Mouse (Mus musculus): ENCODE data around the gene Srsf3. TPM values are rescaled to one million over a fixed set of nuclear protein-coding genes. Genes with fewer than 3 reads are reported as not detected.
A peak's percentile ranks its signal among the peaks of the same experiment; 100 is the strongest.

Srsf3 gene
- polyA plus RNA-seq, 1 experiment from 2014 or later, result 1,031 TPM

- WGBS, result 1% methylated on average over 21 of the region's 21 CpGs
- Histone ChIP-seq H3K4me1 (ENCODE audit: control insufficient read depth, insufficient read depth, low read length) (peaks cover 3% of the 10 kb centered on the region), H3K4me3 (ENCODE audit: low read depth, low read length) (no peak overlapping the region), H3K4me2 (ENCODE audit: low read depth, low read length) (peak overlapping the region; percentile 13), H3K9me3 (replicated peaks; ENCODE audit: control insufficient read depth, low read length) (no peaks in the 10 kb centered on the region), H3K27me3 (ENCODE audit: control insufficient read depth, insufficient read depth, low read length) (peaks cover 14% of the 10 kb centered on the region; the same call in 1 of the 2 replicates), H3K36me3 (replicated peaks; ENCODE audit: control insufficient read depth, insufficient read depth, low read depth, low read length) (no peaks in the 10 kb centered on the region), H3K27ac (replicated peaks; ENCODE audit: low read depth, low read length) (no peak overlapping the region), H3K9ac (replicated peaks; ENCODE audit: low read length) (peak overlapping the region; percentile 22; the same call in 1 of the 2 replicates)
- ATAC-seq (replicated peaks; ENCODE audit: insufficient number of reproducible peaks, low FRiP score, low TSS enrichment, low read depth), result no peak
- DNase-seq (ENCODE audit: low spot score), result peak; percentile 43
Measured at GRCm38 (mm10) chr17:29081618-29082381, 49.4 kb downstream of the Srsf3 start.

- Histone ChIP-seq H3K9ac (replicated peaks; ENCODE audit: low read length) (no peak overlapping the region), H3K4me1 (ENCODE audit: control insufficient read depth, insufficient read depth, low read length) (peaks cover 3% of the 10 kb centered on the region), H3K27me3 (ENCODE audit: control insufficient read depth, insufficient read depth, low read length) (peaks cover 14% of the 10 kb centered on the region; the same call in 1 of the 2 replicates), H3K27ac (replicated peaks; ENCODE audit: low read depth, low read length) (no peak overlapping the region), H3K4me2 (ENCODE audit: low read depth, low read length) (no peak overlapping the region), H3K36me3 (replicated peaks; ENCODE audit: control insufficient read depth, insufficient read depth, low read depth, low read length) (no peaks in the 10 kb centered on the region), H3K9me3 (replicated peaks; ENCODE audit: control insufficient read depth, low read length) (no peaks in the 10 kb centered on the region), H3K4me3 (ENCODE audit: low read depth, low read length) (no peak overlapping the region)
- 89% methylated on average over 8 of the region's 8 CpGs for WGBS
- no peak for ATAC-seq (replicated peaks; ENCODE audit: insufficient number of reproducible peaks, low FRiP score, low TSS enrichment, low read depth)
- DNase-seq (ENCODE audit: low spot score), result no peak
Measured at GRCm38 (mm10) chr17:29083586-29083985, 51.2 kb downstream of the Srsf3 start.

DNA sequence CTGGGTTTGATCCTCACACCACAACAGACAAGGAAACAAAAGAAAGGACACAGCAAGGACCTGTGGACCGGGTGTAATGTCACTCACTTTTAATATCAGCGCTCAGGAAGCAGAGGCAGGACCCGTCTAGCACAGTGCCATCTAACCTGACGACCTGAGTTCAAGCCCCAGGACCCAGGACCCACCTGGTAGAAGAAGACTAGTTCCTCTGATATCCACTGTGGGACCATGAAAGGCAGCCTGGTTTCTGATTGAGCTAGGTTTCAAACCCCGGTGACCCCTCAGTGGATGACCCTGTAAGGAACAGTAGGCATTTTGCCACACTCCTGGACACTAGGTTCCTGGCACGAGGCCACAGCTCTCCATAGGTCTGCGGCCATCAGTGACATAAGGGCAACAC is 52.2 kb downstream of the Srsf3 start:
- Histone ChIP-seq H3K9ac (replicated peaks; ENCODE audit: low read length) (no peak overlapping the region), H3K4me2 (ENCODE audit: low read depth, low read length) (no peak overlapping the region), H3K27ac (replicated peaks; ENCODE audit: low read depth, low read length) (no peak overlapping the region), H3K36me3 (replicated peaks; ENCODE audit: control insufficient read depth, insufficient read depth, low read depth, low read length) (no peaks in the 10 kb centered on the region), H3K9me3 (replicated peaks; ENCODE audit: control insufficient read depth, low read length) (no peaks in the 10 kb centered on the region), H3K4me3 (ENCODE audit: low read depth, low read length) (no peak overlapping the region), H3K27me3 (ENCODE audit: control insufficient read depth, insufficient read depth, low read length) (peaks cover 14% of the 10 kb centered on the region; the same call in 1 of the 2 replicates), H3K4me1 (ENCODE audit: control insufficient read depth, insufficient read depth, low read length) (peaks cover 3% of the 10 kb centered on the region)
- ATAC-seq (replicated peaks; ENCODE audit: insufficient number of reproducible peaks, low FRiP score, low TSS enrichment, low read depth) (no peak), DNase-seq (ENCODE audit: low spot score) (no peak)
- WGBS, result 88% methylated on average over 7 of the region's 7 CpGs

GRCm38 (mm10) chr17:29085266-29085665 is 52.8 kb downstream of the Srsf3 start:
- ATAC-seq (replicated peaks; ENCODE audit: insufficient number of reproducible peaks, low FRiP score, low TSS enrichment, low read depth) (no peak), DNase-seq (ENCODE audit: low spot score) (no peak)
- H3K4me3 ChIP-seq (ENCODE audit: low read depth, low read length), result no peak overlapping the region
- H3K27ac ChIP-seq (replicated peaks; ENCODE audit: low read depth, low read length), result no peak overlapping the region
- H3K36me3 ChIP-seq (replicated peaks; ENCODE audit: control insufficient read depth, insufficient read depth, low read depth, low read length), result no peaks in the 10 kb centered on the region
- peaks cover 3% of the 10 kb centered on the region for H3K4me1 ChIP-seq (ENCODE audit: control insufficient read depth, insufficient read depth, low read length)
- H3K9ac ChIP-seq (replicated peaks; ENCODE audit: low read length), result no peak overlapping the region
- no peak overlapping the region for H3K4me2 ChIP-seq (ENCODE audit: low read depth, low read length)
- H3K27me3 ChIP-seq (ENCODE audit: control insufficient read depth, insufficient read depth, low read length), result peaks cover 14% of the 10 kb centered on the region; the same call in 1 of the 2 replicates
- H3K9me3 ChIP-seq (replicated peaks; ENCODE audit: control insufficient read depth, low read length), result no peaks in the 10 kb centered on the region
- 75% methylated on average over 10 of the region's 10 CpGs for WGBS

GRCm38 (mm10) chr17:29086916-29087315 is 54.5 kb downstream of the Srsf3 start:
- no peak overlapping the region for H3K4me2 ChIP-seq (ENCODE audit: low read depth, low read length)
- no peak overlapping the region for H3K4me3 ChIP-seq (ENCODE audit: low read depth, low read length)
- H3K9me3 ChIP-seq (replicated peaks; ENCODE audit: control insufficient read depth, low read length), result no peaks in the 10 kb centered on the region
- DNase-seq (ENCODE audit: low spot score), result no peak
- ATAC-seq (replicated peaks; ENCODE audit: insufficient number of reproducible peaks, low FRiP score, low TSS enrichment, low read depth), result no peak
- peaks cover under 1% of the 10 kb centered on the region; the same call in 1 of the 2 replicates for H3K4me1 ChIP-seq (ENCODE audit: control insufficient read depth, insufficient read depth, low read length)
- 72% methylated on average over 4 of the region's 4 CpGs for WGBS
- H3K36me3 ChIP-seq (replicated peaks; ENCODE audit: control insufficient read depth, insufficient read depth, low read depth, low read length), result no peaks in the 10 kb centered on the region
- H3K9ac ChIP-seq (replicated peaks; ENCODE audit: low read length), result no peak overlapping the region
- no peak overlapping the region for H3K27ac ChIP-seq (replicated peaks; ENCODE audit: low read depth, low read length)
- peaks cover 4% of the 10 kb centered on the region; the same call in 1 of the 2 replicates for H3K27me3 ChIP-seq (ENCODE audit: control insufficient read depth, insufficient read depth, low read length)

DNA sequence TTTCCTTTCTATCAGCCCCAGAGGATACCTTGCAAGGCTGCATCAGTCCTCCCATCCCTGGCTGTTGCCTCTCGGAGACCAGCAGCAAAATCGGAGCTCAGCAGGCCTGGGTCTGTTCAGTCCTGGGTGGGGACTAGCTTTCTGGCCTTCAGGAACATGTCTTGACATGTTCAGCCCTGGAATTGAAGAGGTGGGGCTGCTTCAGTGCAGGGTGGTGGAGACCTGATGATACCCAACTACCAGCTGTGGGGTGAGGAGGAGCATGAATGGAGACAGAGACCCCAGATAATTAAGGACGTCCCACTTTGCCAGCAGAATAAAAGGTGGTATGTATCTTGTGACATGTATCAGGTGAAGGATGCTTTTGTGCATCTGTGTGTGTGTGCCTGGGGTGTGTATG is 58.3 kb downstream of the Srsf3 start, which contains the start of gene Cdkn1a:
TSS of gene Cdkn1a (plus strand) at position 201 of the 400 bp plus-strand sequence.
- 68% methylated on average over 3 of the region's 3 CpGs for WGBS
- ATAC-seq (replicated peaks; ENCODE audit: insufficient number of reproducible peaks, low FRiP score, low TSS enrichment, low read depth) (no peak), DNase-seq (ENCODE audit: low spot score) (no peak)

DNA sequence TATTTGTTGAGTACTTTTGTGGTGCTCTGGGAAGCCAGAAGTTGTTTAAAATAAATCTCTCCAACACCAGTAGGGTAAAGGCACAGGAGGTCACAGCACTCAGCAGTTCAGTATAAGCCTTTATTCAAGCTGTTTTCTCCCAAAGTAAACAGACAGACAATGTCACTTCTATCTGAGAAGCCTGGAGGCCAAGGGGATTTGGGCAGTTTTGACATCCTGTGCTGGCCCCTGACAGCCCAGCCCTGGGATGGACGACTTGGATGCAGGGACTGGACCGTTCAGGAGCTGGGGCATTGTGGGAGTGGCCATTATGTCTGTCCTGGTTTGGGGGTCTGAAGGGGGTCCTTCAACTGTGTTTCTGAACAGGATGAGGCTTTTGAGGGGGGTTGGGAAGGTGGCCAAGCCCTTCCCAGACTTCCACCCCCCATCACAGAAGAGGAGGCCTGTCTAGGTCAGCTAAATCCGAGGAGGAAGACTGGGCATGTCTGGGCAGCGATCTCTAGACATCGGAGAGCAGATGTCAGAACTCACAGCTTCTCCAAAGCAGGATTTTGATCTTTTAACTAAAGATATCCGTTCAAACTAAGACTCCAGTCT is 59.0 kb downstream of the Srsf3 start:
- no peaks in the 10 kb centered on the region for H3K36me3 ChIP-seq (replicated peaks; ENCODE audit: control insufficient read depth, insufficient read depth, low read depth, low read length)
- H3K9ac ChIP-seq (replicated peaks; ENCODE audit: low read length), result no peak overlapping the region
- WGBS, result 37% methylated on average over 6 of the region's 6 CpGs
- H3K4me1 ChIP-seq (ENCODE audit: control insufficient read depth, insufficient read depth, low read length), result no peaks in the 10 kb centered on the region; the same call in 1 of the 2 replicates
- H3K4me2 ChIP-seq (ENCODE audit: low read depth, low read length), result no peak overlapping the region
- ATAC-seq (replicated peaks; ENCODE audit: insufficient number of reproducible peaks, low FRiP score, low TSS enrichment, low read depth) (no peak), DNase-seq (ENCODE audit: low spot score) (no peak)
- H3K9me3 ChIP-seq (replicated peaks; ENCODE audit: control insufficient read depth, low read length), result no peaks in the 10 kb centered on the region
- peaks cover 19% of the 10 kb centered on the region for H3K27me3 ChIP-seq (ENCODE audit: control insufficient read depth, insufficient read depth, low read length)
- no peak overlapping the region for H3K27ac ChIP-seq (replicated peaks; ENCODE audit: low read depth, low read length)
- H3K4me3 ChIP-seq (ENCODE audit: low read depth, low read length), result no peak overlapping the region

More for the DNA sequence above, 58.3 kb downstream of the Srsf3 start, which contains the start of gene Cdkn1a:
- Histone ChIP-seq H3K9me3 (replicated peaks; ENCODE audit: control insufficient read depth, low read length) (no peaks in the 10 kb centered on the region), H3K36me3 (replicated peaks; ENCODE audit: control insufficient read depth, insufficient read depth, low read depth, low read length) (no peaks in the 10 kb centered on the region), H3K4me2 (ENCODE audit: low read depth, low read length) (no peak within 1 kb of the TSS), H3K4me1 (ENCODE audit: control insufficient read depth, insufficient read depth, low read length) (no peaks in the 10 kb centered on the region; the same call in 1 of the 2 replicates), H3K9ac (replicated peaks; ENCODE audit: low read length) (no peak within 1 kb of the TSS), H3K27me3 (ENCODE audit: control insufficient read depth, insufficient read depth, low read length) (peaks cover 19% of the 10 kb centered on the region), H3K27ac (replicated peaks; ENCODE audit: low read depth, low read length) (no peak within 1 kb of the TSS), H3K4me3 (ENCODE audit: low read depth, low read length) (no peak within 1 kb of the TSS)

GRCm38 (mm10) chr17:29092497-29092896 is 60.1 kb downstream of the Srsf3 start:
- Histone ChIP-seq H3K9me3 (replicated peaks; ENCODE audit: control insufficient read depth, low read length) (no peaks in the 10 kb centered on the region), H3K9ac (replicated peaks; ENCODE audit: low read length) (no peak overlapping the region), H3K4me3 (ENCODE audit: low read depth, low read length) (no peak overlapping the region), H3K27ac (replicated peaks; ENCODE audit: low read depth, low read length) (no peak overlapping the region), H3K4me1 (ENCODE audit: control insufficient read depth, insufficient read depth, low read length) (no peaks in the 10 kb centered on the region; the same call in 1 of the 2 replicates), H3K27me3 (ENCODE audit: control insufficient read depth, insufficient read depth, low read length) (peaks cover 19% of the 10 kb centered on the region), H3K36me3 (replicated peaks; ENCODE audit: control insufficient read depth, insufficient read depth, low read depth, low read length) (no peaks in the 10 kb centered on the region), H3K4me2 (ENCODE audit: low read depth, low read length) (no peak overlapping the region)
- no peak for ATAC-seq (replicated peaks; ENCODE audit: insufficient number of reproducible peaks, low FRiP score, low TSS enrichment, low read depth)
- 59% methylated on average over 5 of the region's 5 CpGs for WGBS
- DNase-seq (ENCODE audit: low spot score), result no peak
